Comparison of ENCODE assay signal across 15 mouse cellular contexts in genomic region chr5:142707709-142708108, GRCm38 (mm10).
"Had no signal": no experiment of that assay in that cellular context is flagged by ENCODE, and none has a peak within 500 bp of the region (broad histone marks: within the 10 kb centered on the region; RNA-seq: fewer than 3 reads in every experiment).

No protein-coding gene starts in this region.

- H3K27ac ChIP-seq: neural tube, embryonic 15.5 days; stomach, embryonic 15.5 days; stomach, postnatal 0 days had no signal

- H3K4me2 ChIP-seq: neural tube, embryonic 15.5 days; stomach, embryonic 15.5 days had no signal

- DNase-seq: retina, postnatal 1 day; right cerebral cortex, adult 18-20 months; right cerebral cortex, postnatal 14 days; right cerebral cortex, postnatal 25 days; right cerebral cortex, postnatal 4 days; spleen, adult 18-20 months; thymus, adult 18-20 months; thymus, adult 2 months; thymus, postnatal 14 days; thymus, postnatal 25 days; thymus, postnatal 36 days; thymus, postnatal 4 days had no signal

- H3K9ac ChIP-seq: neural tube, embryonic 15.5 days; stomach, embryonic 15.5 days had no signal

- H3K36me3 ChIP-seq: stomach, embryonic 15.5 days had no signal

- H3K27me3 ChIP-seq: neural tube, embryonic 15.5 days had no signal

- H3K4me3 ChIP-seq: neural tube, embryonic 15.5 days; stomach, embryonic 15.5 days had no signal

- H3K9me3 ChIP-seq: neural tube, embryonic 15.5 days; stomach, embryonic 15.5 days had no signal
